Mouse (Mus musculus) stomach, embryonic 15.5 days (tissue): Measurements from ENCODE around the gene Dapk2. TPM values are rescaled to one million over a fixed set of nuclear protein-coding genes. Genes with fewer than 3 reads are reported as not detected.

Experiments
- ATAC-seq: fragments of 200-750 bp; cut with Nextera tagmentation; 2 replicates; pipeline ENCODE4 v1.8.0; 2017; ENCODE audit warnings: low read depth, moderate number of reproducible peaks, moderate TSS enrichment; ENCODE audit not compliant: insufficient read depth, low FRiP score
- H3K27ac ChIP-seq: fragments of 300-500 bp; sonication (generic); 2 replicates; pipeline ENCODE4 v1.5.1; 2015; ENCODE audit warnings: mild to moderate bottlenecking, inconsistent platforms
- H3K27me3 ChIP-seq: fragments of 300-500 bp; sonication (generic); replicated peaks from 2 replicates; pipeline ENCODE4 v1.6.1; 2015; ENCODE audit warnings: inconsistent platforms
- H3K36me3 ChIP-seq: fragments of 300-500 bp; sonication (generic); 2 replicates; pipeline ENCODE4 v1.6.1; 2015; ENCODE audit warnings: inconsistent platforms
- H3K4me1 ChIP-seq: fragments of 300-500 bp; sonication (generic); 2 replicates; pipeline ENCODE4 v1.6.1; 2015; ENCODE audit warnings: inconsistent platforms
- H3K4me2 ChIP-seq: fragments of 300-500 bp; sonication (generic); 2 replicates; pipeline ENCODE4 v1.6.1; 2015; ENCODE audit warnings: mild to moderate bottlenecking, inconsistent platforms
- H3K4me3 ChIP-seq: fragments of 300-500 bp; sonication (generic); replicated peaks from 2 replicates; pipeline ENCODE4 v1.5.1; 2015; ENCODE audit warnings: inconsistent platforms
- H3K9ac ChIP-seq: fragments of 300-500 bp; sonication (generic); 2 replicates; pipeline ENCODE4 v1.6.1; 2015; ENCODE audit warnings: inconsistent platforms
- H3K9me3 ChIP-seq: fragments of 300-500 bp; sonication (generic); 2 replicates; pipeline ENCODE4 v1.6.1; 2016; ENCODE audit warnings: inconsistent platforms
- whole genome bisulfite sequencing: fragments of 180-500 bp; shearing (Covaris S2); methylation state at CpG from one replicate; pipeline ENCODE4 v1.1.7; 2015; 5-methylcytosine and 5-hydroxymethylcytosine counted together
- polyA plus RNA-seq: library from polyadenylated mRNA; unstranded; fragments of >200 nt; fragmentation: Nextera tagmentation; extraction: Ambion mirVana; gene quantifications from 2 replicates; pipeline ENCODE4 v1.2.1, GENCODE M21; 2015

Dapk2 gene
- polyA plus RNA-seq, 1 experiment from 2014 or later = 10.1 TPM

- Histone ChIP-seq H3K36me3 (no peaks in the 10 kb centered on the region), H3K27me3 (no peaks in the 10 kb centered on the region), H3K27ac (no peak overlapping the region), H3K9ac (no peak overlapping the region), H3K4me3 (no peak overlapping the region), H3K4me2 (no peak overlapping the region), H3K4me1 (no peaks in the 10 kb centered on the region), H3K9me3 (no peaks in the 10 kb centered on the region)
- ATAC-seq = no peak
- 90% methylated on average over 3 of the region's 3 CpGs for WGBS
These were observed 17.0 kb downstream of the Dapk2 start for GRCm38 (mm10) chr9:66174985-66175384.

- H3K9me3 ChIP-seq = no peaks in the 10 kb centered on the region
- no peaks in the 10 kb centered on the region for H3K27me3 ChIP-seq
- 44% methylated on average over 1 of the region's 1 CpGs for WGBS
- H3K9ac ChIP-seq = no peak overlapping the region
- ATAC-seq = no peak
- 0 out of 2 replicates have a peak, but pooled peaks cover 6% of the 10 kb centered on the region for H3K4me1 ChIP-seq
- no peaks in the 10 kb centered on the region for H3K36me3 ChIP-seq
- no peak overlapping the region for H3K27ac ChIP-seq
- no peak overlapping the region for H3K4me3 ChIP-seq
- no peak overlapping the region for H3K4me2 ChIP-seq
These were observed 20.0 kb downstream of the Dapk2 start for GRCm38 (mm10) chr9:66177975-66178374.

- Histone ChIP-seq H3K9me3 (no peaks in the 10 kb centered on the region), H3K4me2 (no peak overlapping the region), H3K36me3 (no peaks in the 10 kb centered on the region), H3K27ac (no peak overlapping the region), H3K27me3 (no peaks in the 10 kb centered on the region), H3K9ac (no peak overlapping the region), H3K4me3 (no peak overlapping the region), H3K4me1 (0 out of 2 replicates have a peak, but pooled peaks cover 6% of the 10 kb centered on the region)
- ATAC-seq = peak; percentile 34; the same call in 1 of the 2 replicates
- 61% methylated on average over 6 of the region's 6 CpGs for WGBS
These were observed 21.8 kb downstream of the Dapk2 start for GRCm38 (mm10) chr9:66179795-66180194.

GRCm38 (mm10) chr9:66181126-66181825, 23.3 kb downstream of the Dapk2 start:
- Histone ChIP-seq H3K27ac (peak overlapping the region; percentile 57; the same call in 1 of the 2 replicates), H3K9me3 (no peaks in the 10 kb centered on the region), H3K9ac (no peak overlapping the region), H3K4me2 (no peak overlapping the region), H3K27me3 (no peaks in the 10 kb centered on the region), H3K4me3 (no peak overlapping the region), H3K36me3 (no peaks in the 10 kb centered on the region), H3K4me1 (0 out of 2 replicates have a peak, but pooled peaks cover 6% of the 10 kb centered on the region)
- peak; percentile 82 for ATAC-seq
- 66% methylated on average over 4 of the region's 4 CpGs for whole genome bisulfite sequencing

GRCm38 (mm10) chr9:66181826-66182678, 24.0 kb downstream of the Dapk2 start:
- Histone ChIP-seq H3K27ac (peak overlapping the region; percentile 57; the same call in 1 of the 2 replicates), H3K4me1 (0 out of 2 replicates have a peak, but pooled peaks cover 6% of the 10 kb centered on the region), H3K9me3 (no peaks in the 10 kb centered on the region), H3K9ac (no peak overlapping the region), H3K36me3 (no peaks in the 10 kb centered on the region), H3K4me2 (no peak overlapping the region), H3K4me3 (no peak overlapping the region), H3K27me3 (no peaks in the 10 kb centered on the region)
- ATAC-seq = peak; percentile 87; the same call in 1 of the 2 replicates
- WGBS = 43% methylated on average over 11 of the region's 11 CpGs

GRCm38 (mm10) chr9:66182679-66182993, 24.6 kb downstream of the Dapk2 start:
- 64% methylated on average over 3 of the region's 3 CpGs for WGBS
- no peak overlapping the region for H3K27ac ChIP-seq
- no peaks in the 10 kb centered on the region for H3K36me3 ChIP-seq
- H3K4me1 ChIP-seq = 0 out of 2 replicates have a peak, but pooled peaks cover 6% of the 10 kb centered on the region
- H3K4me2 ChIP-seq = no peak overlapping the region
- no peak overlapping the region for H3K9ac ChIP-seq
- H3K27me3 ChIP-seq = no peaks in the 10 kb centered on the region
- no peak overlapping the region for H3K4me3 ChIP-seq
- no peaks in the 10 kb centered on the region for H3K9me3 ChIP-seq
- no peak for ATAC-seq

DNA sequence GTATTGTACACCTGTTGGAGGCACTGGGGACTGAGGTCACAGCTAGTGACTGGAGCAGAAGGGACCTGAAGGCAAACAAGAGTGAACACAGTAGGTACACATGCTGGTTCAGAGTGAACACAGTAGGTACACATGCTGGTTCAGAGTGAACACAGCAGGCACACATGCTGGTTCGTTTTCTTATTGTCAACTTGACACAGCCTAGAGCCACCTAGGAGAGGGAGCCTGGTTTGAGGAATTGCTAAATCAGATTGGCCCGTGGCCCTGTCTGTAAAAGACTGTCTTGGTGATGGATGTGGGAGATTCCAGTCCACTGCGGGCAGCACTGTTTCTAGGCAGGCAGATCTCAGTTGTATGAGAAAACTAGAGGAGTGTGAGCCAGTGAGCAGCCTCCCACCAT, 25.0 kb downstream of the Dapk2 start:
- Histone ChIP-seq H3K27ac (no peak overlapping the region), H3K4me1 (0 out of 2 replicates have a peak, but pooled peaks cover 6% of the 10 kb centered on the region), H3K4me2 (no peak overlapping the region), H3K27me3 (no peaks in the 10 kb centered on the region), H3K9ac (no peak overlapping the region), H3K4me3 (no peak overlapping the region), H3K9me3 (no peaks in the 10 kb centered on the region), H3K36me3 (no peaks in the 10 kb centered on the region)
- ATAC-seq = no peak
- 62% methylated on average over 3 of the region's 3 CpGs for WGBS

DNA sequence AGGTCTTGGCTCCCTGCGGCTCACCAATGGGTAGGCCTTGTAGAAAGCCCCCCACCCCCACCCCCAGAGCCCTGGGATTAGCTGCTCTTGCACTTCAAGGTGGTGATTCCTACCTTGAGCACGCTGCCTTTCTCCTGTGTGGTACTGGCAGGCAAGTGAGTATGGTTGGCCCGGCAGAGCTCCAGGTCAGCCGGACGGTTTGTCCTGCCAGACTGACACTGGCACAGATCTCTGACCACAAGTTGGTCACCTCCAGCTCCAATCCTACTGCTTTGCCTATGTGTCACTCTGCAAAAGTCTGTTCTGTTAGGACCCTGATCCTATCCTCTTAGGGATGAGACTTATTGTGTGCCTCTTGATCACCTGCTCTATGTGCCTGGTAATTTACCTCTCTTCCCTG, 26.5 kb downstream of the Dapk2 start:
- H3K36me3 ChIP-seq = no peaks in the 10 kb centered on the region
- no peaks in the 10 kb centered on the region for H3K9me3 ChIP-seq
- no peak overlapping the region for H3K4me2 ChIP-seq
- no peak for ATAC-seq
- H3K27ac ChIP-seq = no peak overlapping the region
- 72% methylated on average over 5 of the region's 5 CpGs for WGBS
- H3K4me1 ChIP-seq = 0 out of 2 replicates have a peak, but pooled peaks cover 6% of the 10 kb centered on the region
- no peak overlapping the region for H3K9ac ChIP-seq
- H3K27me3 ChIP-seq = no peaks in the 10 kb centered on the region
- H3K4me3 ChIP-seq = no peak overlapping the region

DNA sequence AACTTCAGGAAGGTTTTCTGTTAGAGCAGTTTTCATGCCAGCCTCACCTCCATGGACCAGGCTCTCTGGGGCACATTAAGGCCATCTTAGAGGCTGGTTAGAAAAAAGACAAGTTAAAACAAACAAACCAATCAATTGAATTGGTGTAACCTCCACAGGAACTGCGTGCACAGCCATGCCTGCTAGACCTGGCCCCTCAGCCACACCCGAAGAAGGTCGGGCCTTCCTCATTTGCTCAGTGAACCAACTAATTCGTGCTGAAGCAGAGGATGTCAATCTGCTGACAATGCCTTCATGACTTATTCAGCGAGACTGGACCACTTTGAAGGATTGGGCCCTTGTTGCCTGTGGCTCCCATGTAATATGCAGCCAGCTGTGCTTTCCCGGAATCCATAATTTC, 28.4 kb downstream of the Dapk2 start:
- Histone ChIP-seq H3K27ac (no peak overlapping the region), H3K4me3 (no peak overlapping the region), H3K9ac (no peak overlapping the region), H3K27me3 (no peaks in the 10 kb centered on the region), H3K4me1 (0 out of 2 replicates have a peak, but pooled peaks cover under 1% of the 10 kb centered on the region), H3K4me2 (no peak overlapping the region), H3K36me3 (no peaks in the 10 kb centered on the region), H3K9me3 (no peaks in the 10 kb centered on the region)
- 38% methylated on average over 6 of the region's 6 CpGs for WGBS
- no peak for ATAC-seq

- WGBS = 75% methylated on average over 1 of the region's 1 CpGs
- H3K27ac ChIP-seq = no peak overlapping the region
- H3K4me2 ChIP-seq = no peak overlapping the region
- no peaks in the 10 kb centered on the region for H3K36me3 ChIP-seq
- no peak for ATAC-seq
- no peaks in the 10 kb centered on the region for H3K4me1 ChIP-seq
- no peak overlapping the region for H3K4me3 ChIP-seq
- no peaks in the 10 kb centered on the region for H3K9me3 ChIP-seq
- no peaks in the 10 kb centered on the region for H3K27me3 ChIP-seq
- H3K9ac ChIP-seq = no peak overlapping the region
These were observed 31.0 kb downstream of the Dapk2 start for GRCm38 (mm10) chr9:66189026-66189425.

DNA sequence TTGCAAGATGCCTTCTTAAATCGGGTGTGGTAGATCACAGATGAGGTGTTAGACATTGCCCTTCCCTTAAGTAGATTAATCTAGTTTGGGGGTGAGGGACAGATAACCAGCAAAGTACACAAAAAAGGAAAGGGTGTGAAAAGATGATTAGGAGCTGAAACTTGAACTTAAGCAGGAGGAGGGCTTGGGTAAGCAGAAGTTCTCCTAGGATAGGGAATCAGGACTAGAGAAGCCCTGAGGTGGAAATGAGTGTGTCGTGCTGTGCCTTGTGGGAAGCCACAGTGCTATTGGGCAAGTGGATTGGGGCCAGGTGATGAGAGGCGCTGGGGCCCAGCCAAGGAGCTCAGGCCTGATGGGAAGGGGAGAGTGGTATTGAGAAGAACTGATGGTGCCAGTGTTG, 36.0 kb downstream of the Dapk2 start:
- H3K9me3 ChIP-seq = no peaks in the 10 kb centered on the region
- no peaks in the 10 kb centered on the region for H3K27me3 ChIP-seq
- H3K36me3 ChIP-seq = no peaks in the 10 kb centered on the region
- no peak overlapping the region for H3K4me3 ChIP-seq
- ATAC-seq = peak; percentile 27; the same call in 1 of the 2 replicates
- WGBS = 69% methylated on average over 3 of the region's 3 CpGs
- H3K4me2 ChIP-seq = no peak overlapping the region
- H3K4me1 ChIP-seq = no peaks in the 10 kb centered on the region
- no peak overlapping the region for H3K27ac ChIP-seq
- no peak overlapping the region for H3K9ac ChIP-seq

GRCm38 (mm10) chr9:66196561-66196960, 38.5 kb downstream of the Dapk2 start:
- no peaks in the 10 kb centered on the region for H3K27me3 ChIP-seq
- no peaks in the 10 kb centered on the region for H3K36me3 ChIP-seq
- no peak overlapping the region for H3K27ac ChIP-seq
- no peaks in the 10 kb centered on the region for H3K9me3 ChIP-seq
- no peak overlapping the region for H3K4me2 ChIP-seq
- ATAC-seq = no peak
- no peaks in the 10 kb centered on the region for H3K4me1 ChIP-seq
- 49% methylated on average over 3 of the region's 3 CpGs for WGBS
- no peak overlapping the region for H3K9ac ChIP-seq
- H3K4me3 ChIP-seq = no peak overlapping the region
